Mouse (Mus musculus) liver, embryonic 18 days (tissue): Measurements from ENCODE around the gene Ddx59. TPM values are rescaled to one million over a fixed set of nuclear protein-coding genes. Genes with fewer than 3 reads are reported as not detected.

ENCODE experiments used
- polyA plus RNA-seq: library from polyadenylated mRNA; depleted of rRNA; stranded (reverse); fragments of >200 nt; gene quantifications from 2 replicates; pipeline ENCODE4 v1.2.3, GENCODE M21; 2012; rRNA removed

Ddx59 gene
- 2.3 and 2.5 TPM in 2 replicates for polyA plus RNA-seq

DNA sequence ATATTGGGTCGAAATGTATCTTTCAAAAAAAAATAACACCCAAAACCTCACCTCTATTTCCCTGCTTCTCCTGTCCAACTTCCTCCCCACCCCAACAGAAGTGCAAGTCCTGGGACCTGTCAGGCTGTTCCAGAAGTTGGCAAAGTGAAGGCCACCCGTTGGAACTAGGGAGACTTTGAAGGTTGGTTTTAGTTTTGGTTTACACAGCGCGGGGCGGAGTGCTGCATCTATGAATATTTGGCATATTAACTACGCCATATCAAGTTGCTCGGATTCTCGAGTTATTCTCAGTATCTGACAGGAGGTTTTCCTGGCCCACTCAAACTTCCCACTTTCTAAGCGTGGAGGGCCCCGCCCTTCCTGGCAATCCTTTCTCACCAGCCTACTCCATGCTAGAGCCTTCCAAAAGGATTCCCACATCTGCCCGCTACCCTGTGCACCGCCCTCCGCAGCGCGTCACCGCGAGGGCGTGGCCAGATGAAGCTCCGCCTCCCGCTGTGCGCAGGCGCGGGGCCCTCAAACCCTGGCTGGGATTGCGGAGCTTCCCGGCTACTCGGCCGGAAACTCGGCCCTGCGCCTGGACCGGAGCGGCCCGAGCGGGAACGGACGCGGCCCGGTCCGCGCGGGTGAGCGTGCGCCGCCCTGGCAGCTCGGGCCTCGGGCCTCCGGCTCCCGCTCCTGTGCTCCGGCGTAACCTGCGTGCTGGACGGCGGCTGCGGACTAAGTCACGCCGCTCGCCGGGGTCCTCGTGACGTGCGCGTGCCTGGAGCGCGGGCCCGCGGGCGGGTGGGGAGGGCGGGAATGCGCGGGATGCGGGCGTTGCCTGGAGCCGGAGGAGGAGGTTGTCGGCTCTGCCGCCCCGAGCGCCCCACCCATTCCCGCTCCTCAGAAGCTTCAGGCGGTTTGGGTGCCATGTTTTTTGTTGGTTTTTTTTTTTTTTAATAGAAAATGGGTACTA, at the start of gene Ddx59:
Ddx59 (plus strand) TSS at position 474 of the 958 bp plus-strand sequence.

GRCm38 (mm10) chr1:136466143-136466811, 51.2 kb downstream of the Ddx59 start, which contains the start of gene Kif14:
Gene Kif14 (plus strand): TSS chr1:136466343.

Other genes with a start within 250 kb of the Ddx59 start
- not detected in 2 replicates for gene Mroh3, start 202.4 kb upstream of the Ddx59 start, polyA plus RNA-seq
- gene Inava, start 181.0 kb upstream of the Ddx59 start, polyA plus RNA-seq: 0.26 and 0.31 TPM in 2 replicates
- gene Gpr25, start 154.4 kb upstream of the Ddx59 start, polyA plus RNA-seq: not detected in 2 replicates
- 4.9 and 5.2 TPM in 2 replicates for gene Camsap2, start 69.2 kb upstream of the Ddx59 start, polyA plus RNA-seq
- gene Kif14, start 51.1 kb downstream of the Ddx59 start, polyA plus RNA-seq: 2.0 and 2.5 TPM in 2 replicates
- 2.8 and 2.9 TPM in 2 replicates for gene Zfp281, start 209.6 kb downstream of the Ddx59 start, polyA plus RNA-seq